Mouse (Mus musculus) MEL (cell line): Measurements from ENCODE around the gene Rnf130. TPM values are rescaled to one million over a fixed set of nuclear protein-coding genes. Genes with fewer than 3 reads are reported as not detected.

Source experiments
- DNase-seq: peaks from one replicate; pipeline ENCODE4 v3.0.0; 2011; ENCODE audit warnings: low read depth, low spot score
- H3K27ac ChIP-seq: 2 replicates; pipeline ENCODE4 v1.5.1; 2012; ENCODE audit warnings: low read depth, mild to moderate bottlenecking, control low read depth, low read length, moderate library complexity; ENCODE audit not compliant: control insufficient read depth
- H3K27me3 ChIP-seq, 2 experiments: fragments of 150-350 bp in 1 of 2; sonication (generic) in 1 of 2; 2 replicates each; pipeline ENCODE4 v1.6.1; 2012; ENCODE audit warnings: low read length in 2 of 2, mild to moderate bottlenecking in 2 of 2, improper control_type of control experiment in 1 of 2, moderate library complexity in 1 of 2; ENCODE audit not compliant: insufficient read depth in 2 of 2, control insufficient read depth in 1 of 2
- H3K36me3 ChIP-seq, 2 experiments: 2 replicates each; pipeline ENCODE4 v1.6.1; 2012 to 2014; ENCODE audit warnings: low read length in 2 of 2, improper control_type of control experiment in 1 of 2, inconsistent platforms in 1 of 2, mild to moderate bottlenecking in 1 of 2; ENCODE audit not compliant: insufficient read depth in 2 of 2, control insufficient read depth in 1 of 2
- H3K4me1 ChIP-seq, 2 experiments: fragments of 150-350 bp in 1 of 2; sonication (generic) in 1 of 2; 2 replicates each; pipeline ENCODE4 v1.6.1; 2012; ENCODE audit warnings: low read length in 2 of 2, improper control_type of control experiment in 1 of 2, mild to moderate bottlenecking in 1 of 2; ENCODE audit not compliant: insufficient read depth in 2 of 2, control insufficient read depth in 1 of 2
- H3K4me3 ChIP-seq, 2 experiments: fragments of 150-350 bp in 1 of 2; sonication (generic) in 1 of 2; 2 replicates each; pipeline ENCODE4 v1.5.1; 2012; ENCODE audit warnings: low read depth in 2 of 2, low read length in 2 of 2, mild to moderate bottlenecking in 2 of 2, moderate library complexity in 2 of 2, control low read depth in 1 of 2, improper control_type of control experiment in 1 of 2; ENCODE audit not compliant: control insufficient read depth in 1 of 2, insufficient read depth in 1 of 2
- H3K79me2 ChIP-seq: 2 replicates; pipeline ENCODE4 v1.6.1; 2012; ENCODE audit warnings: mild to moderate bottlenecking, low read length, moderate library complexity; ENCODE audit not compliant: control insufficient read depth, poor library complexity, insufficient read depth
- H3K9ac ChIP-seq: 2 replicates; pipeline ENCODE4 v1.6.1; 2012; ENCODE audit warnings: low read depth, mild to moderate bottlenecking, control low read depth, low read length, moderate library complexity; ENCODE audit not compliant: control insufficient read depth, poor library complexity, severe bottlenecking
- H3K9me3 ChIP-seq: fragments of 150-350 bp; sonication (generic); replicated peaks from 2 replicates; pipeline ENCODE4 v1.6.1; 2012; ENCODE audit warnings: mild to moderate bottlenecking, low read length, improper control_type of control experiment, moderate library complexity; ENCODE audit not compliant: insufficient read depth
- BHLHE40 ChIP-seq: IDR thresholded peaks from 2 replicates; pipeline ENCODE4 v1.6.1; 2012; ENCODE audit warnings: low read depth, mild to moderate bottlenecking, inconsistent platforms, low read length, improper control_type of control experiment, borderline replicate concordance
- CHD2 ChIP-seq: IDR thresholded peaks from 2 replicates; pipeline ENCODE4 v1.6.1; 2011; ENCODE audit warnings: low read length, improper control_type of control experiment
- CTCF ChIP-seq, 3 experiments: IDR thresholded peaks in 2 of 3; conservative IDR thresholded peaks in 1 of 3; 2 replicates each; pipeline ENCODE4 v1.5.1; 2011 to 2012; ENCODE audit warnings: low read length in 3 of 3, low read depth in 2 of 3, mild to moderate bottlenecking in 2 of 3, improper control_type of control experiment in 1 of 3, inconsistent platforms in 1 of 3, mixed read lengths in 1 of 3, moderate library complexity in 1 of 3; ENCODE audit not compliant: control insufficient read depth in 1 of 3, insufficient read depth in 1 of 3, poor library complexity in 1 of 3, severe bottlenecking in 1 of 3
- E2F4 ChIP-seq: IDR thresholded peaks from 2 replicates; pipeline ENCODE4 v1.6.1; 2011; ENCODE audit warnings: low read depth, low read length, improper control_type of control experiment, borderline replicate concordance
- ELF1 ChIP-seq: IDR thresholded peaks from 2 replicates; pipeline ENCODE4 v1.6.1; 2014; ENCODE audit warnings: low read depth, mild to moderate bottlenecking, inconsistent platforms, low read length, improper control_type of control experiment, moderate library complexity
- GABPA ChIP-seq: IDR thresholded peaks from 2 replicates; pipeline ENCODE4 v1.6.1; 2012; ENCODE audit warnings: low read depth, mild to moderate bottlenecking, inconsistent platforms, low read length, improper control_type of control experiment, moderate library complexity
- JUND ChIP-seq: IDR thresholded peaks from 2 replicates; pipeline ENCODE4 v1.6.1; 2011; ENCODE audit warnings: low read depth, mild to moderate bottlenecking, improper control_type of control experiment, low read length
- KAT2A ChIP-seq: conservative IDR thresholded peaks from 2 replicates; pipeline ENCODE4 v1.6.1; 2012; ENCODE audit warnings: low read depth, low read length, improper control_type of control experiment, inconsistent platforms
- MYC ChIP-seq: IDR thresholded peaks from 2 replicates; pipeline ENCODE4 v1.6.1; 2011; ENCODE audit warnings: low read depth, mild to moderate bottlenecking, low read length, improper control_type of control experiment, moderate library complexity
- NRF1 ChIP-seq: IDR thresholded peaks from 2 replicates; pipeline ENCODE4 v1.6.1; 2014; ENCODE audit warnings: low read depth, mild to moderate bottlenecking, inconsistent platforms, low read length, improper control_type of control experiment, moderate library complexity; ENCODE audit not compliant: poor library complexity, insufficient read depth, severe bottlenecking
- POLR2A ChIP-seq, 2 experiments: IDR thresholded peaks; 2 replicates each; pipeline ENCODE4 v1.6.1; 2011 to 2012; ENCODE audit warnings: low read length in 2 of 2, mild to moderate bottlenecking in 2 of 2, control low read depth in 1 of 2, improper control_type of control experiment in 1 of 2, low read depth in 1 of 2, moderate library complexity in 1 of 2; ENCODE audit not compliant: control insufficient read depth in 1 of 2, insufficient read depth in 1 of 2, poor library complexity in 1 of 2
- POLR2AphosphoS5 ChIP-seq: IDR thresholded peaks from 2 replicates; pipeline ENCODE4 v1.6.1; 2012; ENCODE audit warnings: low read depth, borderline replicate concordance, mild to moderate bottlenecking, inconsistent platforms, low read length, moderate library complexity, mixed read lengths
- RAD21 ChIP-seq: IDR thresholded peaks from 2 replicates; pipeline ENCODE4 v1.6.1; 2011; ENCODE audit warnings: mild to moderate bottlenecking, low read depth, low read length, improper control_type of control experiment
- RCOR1 ChIP-seq: IDR thresholded peaks from 2 replicates; pipeline ENCODE4 v1.6.1; 2012; ENCODE audit warnings: low read depth, mild to moderate bottlenecking, inconsistent platforms, low read length, improper control_type of control experiment
- SIN3A ChIP-seq: IDR thresholded peaks from 2 replicates; pipeline ENCODE4 v1.6.1; 2012; ENCODE audit warnings: low read length, improper control_type of control experiment, inconsistent platforms
- TAL1 ChIP-seq: IDR thresholded peaks from 2 replicates; pipeline ENCODE4 v1.6.1; 2012; ENCODE audit warnings: mild to moderate bottlenecking, inconsistent platforms, low read length, moderate library complexity, mixed read lengths
- UBTF ChIP-seq: IDR thresholded peaks from 2 replicates; pipeline ENCODE4 v1.6.1; 2012; ENCODE audit warnings: low read depth, mild to moderate bottlenecking, inconsistent platforms, low read length, improper control_type of control experiment, moderate library complexity, borderline replicate concordance; ENCODE audit not compliant: insufficient read depth
- ZC3H11A ChIP-seq: IDR thresholded peaks from 2 replicates; pipeline ENCODE4 v1.6.1; 2012; ENCODE audit warnings: low read depth, mild to moderate bottlenecking, inconsistent platforms, low read length, improper control_type of control experiment
- ZKSCAN1 ChIP-seq: IDR thresholded peaks from 2 replicates; pipeline ENCODE4 v1.6.1; 2012; ENCODE audit warnings: low read depth, mild to moderate bottlenecking, inconsistent platforms, low read length, improper control_type of control experiment, moderate library complexity
- ZMIZ1 ChIP-seq: IDR thresholded peaks from 2 replicates; pipeline ENCODE4 v1.6.1; 2012; ENCODE audit warnings: low read depth, mild to moderate bottlenecking, inconsistent platforms, low read length, improper control_type of control experiment, moderate library complexity
- polyA plus RNA-seq, 2 experiments: library from polyadenylated mRNA; stranded (reverse) in 1 of 2; unstranded in 1 of 2; fragments of >175 nt in 1 of 2; fragments of >200 nt in 1 of 2; gene quantifications; 2 replicates each; pipeline versions ENCODE4 v1.2.1 to v1.2.4; 2012; ENCODE audit warnings: low replicate concordance in 2 of 2, low read depth in 1 of 2; ENCODE audit not compliant: insufficient read length in 2 of 2, insufficient read depth in 1 of 2, missing spikeins in 1 of 2
- total RNA-seq: library from RNA; depleted of rRNA; stranded (reverse); fragments of 300-350 nt; gene quantifications from 2 replicates; pipeline ENCODE4 v1.2.3, GENCODE M21; 2012

Gene Rnf130
- total and polyA plus RNA-seq, 3 experiments, result 59.5 to 507 (median 78.2) TPM

DNA sequence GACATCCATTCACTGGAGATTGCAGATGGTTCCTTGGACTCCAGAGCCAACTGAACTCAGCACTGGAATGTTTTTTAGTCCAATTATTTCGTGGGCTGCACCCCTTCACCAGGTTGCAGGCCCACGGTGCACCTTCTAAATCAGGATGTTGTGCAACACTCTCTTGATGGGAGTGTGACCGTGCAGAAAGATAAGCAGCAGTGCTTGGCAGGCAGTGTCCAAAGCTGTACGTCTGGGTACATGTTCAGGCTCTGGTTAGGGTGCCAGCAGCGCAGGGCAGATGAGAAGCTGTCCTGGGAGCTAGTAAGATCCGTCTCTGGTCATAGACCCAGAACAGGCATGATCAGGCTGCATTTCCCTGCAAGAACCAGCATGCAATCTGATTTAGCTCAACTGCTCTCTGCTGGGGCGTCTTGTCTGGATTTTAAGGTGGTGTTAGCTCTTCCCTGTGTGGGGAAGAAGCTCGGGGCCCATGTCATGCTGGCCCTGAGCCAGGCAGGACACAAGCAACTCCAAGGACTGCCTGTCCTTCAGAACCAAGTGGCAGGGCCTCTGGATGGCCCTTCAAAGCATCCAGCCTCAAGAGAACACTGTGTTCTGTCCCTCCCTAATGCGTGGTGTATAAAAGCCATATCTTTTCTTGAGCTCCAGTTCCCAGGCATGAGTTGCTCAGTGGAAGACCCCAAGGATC lies 122.3 kb downstream of the Rnf130 start:
- Histone ChIP-seq H3K9me3 (no peaks in the 10 kb centered on the region), H3K9ac (no peak overlapping the region), H3K27me3 (no peaks in the 10 kb centered on the region), H3K36me3 (peaks cover 0 to 8% of the 10 kb centered on the region in 2 experiments; a peak in 1 of 4 replicates), H3K27ac (no peak overlapping the region), H3K4me1 (no peaks in the 10 kb centered on the region), H3K4me3 (no peak overlapping the region), H3K79me2 (no peaks in the 10 kb centered on the region)
- DNase-seq, result no peak
- TF ChIP-seq SIN3A, result no peak
- no peak for TF ChIP-seq MYC
- no peak for TF ChIP-seq ZMIZ1
- no peak for TF ChIP-seq POLR2A (IDR thresholded peaks at IDR 0.05; ENCODE audit: control insufficient read depth in 1 of 2, insufficient read depth in 1 of 2, low read depth in 1 of 2, low read length in 2 of 2, poor library complexity in 1 of 2)
- no peak for TF ChIP-seq E2F4
- no peak for TF ChIP-seq UBTF
- no peak for TF ChIP-seq KAT2A
- TF ChIP-seq GABPA, result no peak
- TF ChIP-seq ELF1, result no peak
- TF ChIP-seq POLR2AphosphoS5, result no peak
- TF ChIP-seq CTCF (IDR thresholded peaks at IDR 0.05 in 2 of 3, conservative IDR thresholded peaks at IDR 0.05 in 1 of 3; ENCODE audit: control insufficient read depth in 1 of 3, insufficient read depth in 1 of 3, low read depth in 2 of 3, low read length in 3 of 3, poor library complexity in 1 of 3, severe bottlenecking in 1 of 3), result no peak
- TF ChIP-seq ZC3H11A, result no peak
- no peak for TF ChIP-seq RCOR1
- no peak for TF ChIP-seq NRF1
- TF ChIP-seq ZKSCAN1, result no peak
- no peak for TF ChIP-seq JUND
- TF ChIP-seq TAL1, result no peak
- no peak for TF ChIP-seq CHD2
- no peak for TF ChIP-seq BHLHE40

DNA sequence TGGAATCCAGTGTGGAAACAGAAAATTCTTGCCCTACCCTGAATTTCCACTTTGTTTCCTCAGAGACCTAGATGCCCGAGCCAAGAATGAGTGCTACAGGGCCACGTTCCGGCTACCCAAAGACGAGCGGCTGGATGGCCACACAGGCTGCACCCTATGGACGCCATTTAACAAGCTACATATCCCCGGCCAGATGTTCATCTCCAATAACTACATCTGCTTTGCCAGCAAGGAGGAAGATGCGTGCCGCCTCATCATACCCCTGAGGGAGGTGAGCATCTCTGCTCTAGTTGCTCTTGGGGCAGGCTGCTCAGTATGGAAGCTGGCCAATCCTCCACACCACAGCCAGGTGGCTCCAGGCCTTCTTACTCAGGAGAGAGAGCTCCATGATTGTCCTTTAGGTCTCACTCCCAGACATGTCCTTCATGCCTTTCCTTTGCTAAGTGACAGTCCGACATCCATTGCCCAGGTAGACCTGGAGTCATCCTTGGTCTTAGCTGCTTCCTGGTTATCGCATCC lies 122.9 kb downstream of the Rnf130 start:
- DNase-seq, result no peak
- Histone ChIP-seq H3K79me2 (no peaks in the 10 kb centered on the region), H3K27ac (no peak overlapping the region), H3K27me3 (no peaks in the 10 kb centered on the region), H3K36me3 (peaks cover 0 to 8% of the 10 kb centered on the region in 2 experiments; a peak in 1 of 4 replicates), H3K9me3 (no peaks in the 10 kb centered on the region), H3K4me3 (no peak overlapping the region), H3K9ac (no peak overlapping the region), H3K4me1 (no peaks in the 10 kb centered on the region)
- TF ChIP-seq JUND (no peak), RAD21 (no peak), BHLHE40 (no peak), TAL1 (no peak)
